In the genomic region with DNA sequence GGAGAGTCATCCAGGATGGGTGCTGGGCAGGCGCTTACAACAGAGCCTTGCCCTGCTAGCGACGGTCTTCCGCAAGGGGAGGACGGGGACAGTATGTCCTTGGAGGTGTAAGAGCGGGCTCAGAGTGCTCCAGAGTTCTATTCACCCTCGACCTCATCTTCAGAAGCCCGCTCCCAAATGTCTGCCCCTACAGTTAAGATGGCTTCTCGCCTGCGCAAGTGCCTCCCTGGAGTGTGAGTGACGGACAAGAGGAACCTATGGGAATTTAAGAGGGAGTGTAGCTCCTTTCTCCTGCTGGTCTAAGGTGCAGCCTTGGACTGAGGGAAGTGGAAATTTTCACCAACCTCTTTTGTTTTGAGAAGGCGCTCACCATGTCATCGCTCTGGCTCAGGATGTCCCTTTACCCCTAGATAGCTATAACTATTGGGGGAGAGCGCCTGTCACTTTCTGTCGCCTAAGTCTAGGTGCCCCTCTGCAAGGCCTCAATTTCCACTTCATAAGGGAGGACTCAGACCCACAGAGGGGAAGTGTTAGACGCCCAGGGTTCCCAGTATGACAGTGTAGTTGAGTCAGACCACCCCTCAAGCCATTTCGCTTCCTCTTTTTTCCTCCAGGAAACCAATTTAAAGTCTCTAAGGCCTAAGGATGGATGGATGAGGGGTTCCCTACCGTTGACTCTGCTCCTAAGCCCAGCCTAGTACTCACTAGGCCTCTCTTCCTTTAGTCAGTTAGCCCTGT, we compare ENCODE assay signal across 8 mouse cellular contexts. TPM values are rescaled to one million over a fixed set of nuclear protein-coding genes. Genes with fewer than 3 reads are reported as not detected.
A peak's percentile ranks its signal among the peaks of the same experiment; 100 is the strongest.
DNase-seq lines count a peak whose midpoint lies in the region; ATAC-seq and TF ChIP-seq lines count a peak whose summit lies in the region.

A gene (minus strand): TSS at position 212 of the 738 bp plus-strand sequence.

- intact Hi-C loops in gastrocnemius, postnatal 36 days (cut with DNase I), result no loop called here

- no peaks in the 10 kb centered on the region for H3K9me3 ChIP-seq in ES-E14 (ENCODE audit: control insufficient read depth, insufficient read depth, low read depth, low read length)
- no peaks in the 10 kb centered on the region for H3K9me3 ChIP-seq in forebrain, embryonic 12.5 days
- no peaks in the 10 kb centered on the region for H3K9me3 ChIP-seq in hindbrain, embryonic 16.5 days (ENCODE audit: control insufficient read depth, low read length)

- 43% methylated on average over 18 of the region's 18 CpGs for WGBS in forebrain, embryonic 12.5 days
- 40% methylated on average over 18 of the region's 18 CpGs for WGBS in hindbrain, embryonic 16.5 days
- WGBS in macrophage (ENCODE audit: missing documents), result 32% methylated on average over 18 of the region's 18 CpGs

- H3K36me3 ChIP-seq in ES-E14 (ENCODE audit: control insufficient read depth, insufficient read depth, low read length, poor library complexity, severe bottlenecking), result peaks cover 26% of the 10 kb centered on the region
- peaks cover 10% of the 10 kb centered on the region for H3K36me3 ChIP-seq in forebrain, embryonic 12.5 days (replicated peaks)
- no peaks in the 10 kb centered on the region for H3K36me3 ChIP-seq in hindbrain, embryonic 16.5 days (ENCODE audit: control insufficient read depth, insufficient read depth, low read length)
- 0 out of 2 replicates have a peak, but pooled peaks cover 15% of the 10 kb centered on the region for H3K36me3 ChIP-seq in macrophage (ENCODE audit: inconsistent target)

- H3K4me3 ChIP-seq in ES-E14 (ENCODE audit: insufficient read depth in 1 of 2, low read depth in 1 of 2, low read length in 2 of 2, poor library complexity in 1 of 2, severe bottlenecking in 1 of 2), result peak within 1 kb of the TSS; percentile 73 to 92
- peak within 1 kb of the TSS; percentile 73 for H3K4me3 ChIP-seq in forebrain, embryonic 12.5 days (replicated peaks)
- peak within 1 kb of the TSS; percentile 59 for H3K4me3 ChIP-seq in hindbrain, embryonic 16.5 days (ENCODE audit: low read length)
- peak within 1 kb of the TSS; percentile 37 for H3K4me3 ChIP-seq in macrophage (ENCODE audit: inconsistent target)

- H3K27me3 ChIP-seq in forebrain, embryonic 12.5 days, result 0 out of 2 replicates have a peak, but pooled peaks cover 7% of the 10 kb centered on the region
- no peaks in the 10 kb centered on the region for H3K27me3 ChIP-seq in hindbrain, embryonic 16.5 days (replicated peaks; ENCODE audit: control insufficient read depth, insufficient read depth, low read length)

- peak within 1 kb of the TSS; percentile 54 for H3K27ac ChIP-seq in ES-E14 (ENCODE audit: insufficient read depth, low read depth, low read length, poor library complexity, severe bottlenecking)
- no peak within 1 kb of the TSS for H3K27ac ChIP-seq in forebrain, embryonic 12.5 days
- H3K27ac ChIP-seq in hindbrain, embryonic 16.5 days (ENCODE audit: low read depth, low read length), result no peak within 1 kb of the TSS; the same call in 1 of the 2 replicates
- H3K27ac ChIP-seq in macrophage, result peak within 1 kb of the TSS; percentile 81

- peak within 1 kb of the TSS; percentile 89 for H3K9ac ChIP-seq in ES-E14 (ENCODE audit: insufficient read depth, low read depth, low read length, poor library complexity, severe bottlenecking)
- peak within 1 kb of the TSS; percentile 75 for H3K9ac ChIP-seq in forebrain, embryonic 12.5 days
- H3K9ac ChIP-seq in hindbrain, embryonic 16.5 days (ENCODE audit: low read depth, low read length), result peak within 1 kb of the TSS; percentile 77

- ATAC-seq in forebrain, embryonic 12.5 days (ENCODE audit: low FRiP score), result peak; percentile 0; the same call in 1 of the 2 replicates
- ATAC-seq in hindbrain, embryonic 16.5 days, result no peak

- H3K4me1 ChIP-seq in ES-E14 (ENCODE audit: control insufficient read depth in 2 of 2, insufficient read depth in 2 of 2, low read length in 2 of 2, poor library complexity in 1 of 2), result peaks cover 0 to 16% of the 10 kb centered on the region in 2 experiments; a peak in 1 of 4 replicates
- H3K4me1 ChIP-seq in forebrain, embryonic 12.5 days, result peaks cover 42% of the 10 kb centered on the region
- peaks cover 28% of the 10 kb centered on the region for H3K4me1 ChIP-seq in hindbrain, embryonic 16.5 days (ENCODE audit: control insufficient read depth, insufficient read depth, low read depth, low read length)

- in situ Hi-C loops in ES-E14 (cut with MboI; ENCODE audit: low sequenced_read_pairs in 2 of 2, unreplicated experiment in 2 of 2), result no loop called here

- H3K4me2 ChIP-seq in forebrain, embryonic 12.5 days, result peak within 1 kb of the TSS; percentile 75
- peak within 1 kb of the TSS; percentile 77 for H3K4me2 ChIP-seq in hindbrain, embryonic 16.5 days (ENCODE audit: low read length)

- H3K79me2 ChIP-seq in macrophage (ENCODE audit: inconsistent target), result peaks cover 17% of the 10 kb centered on the region

- DNase-seq in frontal cortex, adult 2 months (ENCODE audit: extremely low spot score in 1 of 2, low spot score in 1 of 2), result no peak
- DNase-seq in frontal cortex, postnatal 14 days (ENCODE audit: low spot score in 2 of 2), result no peak
- DNase-seq in ES-E14 (ENCODE audit: low read depth, low spot score), result no peak
- DNase-seq in gastrocnemius, postnatal 36 days, result no peak
- DNase-seq in thymus, postnatal 36 days, result no peak

TF ChIP-seq in ES-E14, 5 proteins besides CTCF, POLR2A, EP300 and RAD21:
- TF ChIP-seq CHD2 (IDR thresholded peaks at IDR 0.05; ENCODE audit: low read depth, low read length) (no peak), HCFC1 (IDR thresholded peaks at IDR 0.05; ENCODE audit: borderline replicate concordance, insufficient read depth, low read length) (no peak), ZC3H11A (IDR thresholded peaks at IDR 0.05; ENCODE audit: borderline replicate concordance, low read depth, low read length) (no peak), MAFK (IDR thresholded peaks at IDR 0.05; ENCODE audit: insufficient read depth, low read depth, low read length) (no peak), ZNF384 (IDR thresholded peaks at IDR 0.05; ENCODE audit: low read depth, low read length) (no peak)
TF ChIP-seq in ES-E14: peak in this region for 0.

RNA-seq across cellular contexts. Expression of the gene that starts here (rescaled TPM):
- 32.0 and 35.1 TPM in 2 replicates for polyA plus RNA-seq in frontal cortex, adult 2 months (2012; rRNA removed)
- 40.6 and 53.9 TPM in 2 replicates for total RNA-seq in ES-E14 (2012; rRNA removed)
- 29.6 and 33.3 TPM in 2 replicates for polyA plus RNA-seq in forebrain, embryonic 12.5 days (2016; fragmentation: Nextera tagmentation; extraction: Ambion mirVana)
- 20.9 TPM in 2 replicates for polyA plus RNA-seq in hindbrain, embryonic 16.5 days (2015; fragmentation: Nextera tagmentation; extraction: Ambion mirVana)
- 10 to 100 TPM in 22 of 26 experiments, 1 to 10 TPM in 4; 4.4 to 53.3 (median 21.1) TPM for total RNA-seq in macrophage (2018; cell fraction: chromatin; rRNA removed)
- total RNA-seq in macrophage (2018; cell fraction: cytosol; rRNA removed), result 10 to 100 TPM; 12.8 to 29.1 (median 19.8) TPM
- 10 to 100 TPM in 22 of 26 experiments, 1 to 10 TPM in 4; 6.9 to 38.6 (median 17.5) TPM for total RNA-seq in macrophage (2018; cell fraction: nucleus; rRNA removed)
- polyA plus RNA-seq in macrophage (2018), result 11.4 to 23.0 TPM (median 20.3 TPM) in 3 replicates
- total RNA-seq in gastrocnemius, postnatal 36 days (2021), result 1 to 10 TPM; 3.0 to 3.3 TPM

Comparison
In these comparisons a context has a peak if more than half of its experiments do, and no peak if none do; other contexts are left out.
1. H3K27ac ChIP-seq: peak in ES-E14 (single experiment) and macrophage (single experiment); none in forebrain, embryonic 12.5 days (single experiment) and hindbrain, embryonic 16.5 days (single experiment).
2. Peak in every context shown above with its lines, with median percentiles within 50 percentile points of each other: H3K4me3 ChIP-seq and H3K9ac ChIP-seq.